Mouse (Mus musculus) kidney, adult 2 months (tissue): ENCODE data around the gene Sec1. TPM values are rescaled to one million over a fixed set of nuclear protein-coding genes. Genes with fewer than 3 reads are reported as not detected.
A peak's percentile ranks its signal among the peaks of the same experiment; 100 is the strongest.

ENCODE experiments used
- DNase-seq: peaks from one replicate; pipeline ENCODE4 v3.0.0; 2021
- H3K27ac ChIP-seq: fragments of 200-500 bp; 2 replicates; pipeline ENCODE4 v1.5.1; 2012; ENCODE audit warnings: low read depth, low read length, control low read depth, inconsistent platforms; ENCODE audit not compliant: insufficient read depth
- H3K27me3 ChIP-seq: fragments of 200-500 bp; replicated peaks from 2 replicates; pipeline ENCODE4 v1.6.1; 2012; ENCODE audit warnings: mild to moderate bottlenecking, moderate library complexity, low read length, inconsistent platforms; ENCODE audit not compliant: control insufficient read depth, insufficient read depth
- H3K36me3 ChIP-seq: fragments of 200-500 bp; 2 replicates; pipeline ENCODE4 v1.6.1; 2012; ENCODE audit warnings: mild to moderate bottlenecking, moderate library complexity, low read length, inconsistent platforms; ENCODE audit not compliant: control insufficient read depth, insufficient read depth
- H3K4me1 ChIP-seq: fragments of 200-500 bp; 2 replicates; pipeline ENCODE4 v1.6.1; 2011; ENCODE audit warnings: low read length; ENCODE audit not compliant: control insufficient read depth, insufficient read depth
- H3K4me3 ChIP-seq: fragments of 200-500 bp; 2 replicates; pipeline ENCODE4 v1.5.1; 2011; ENCODE audit warnings: mild to moderate bottlenecking, low read depth, low read length, control low read depth; ENCODE audit not compliant: insufficient read depth
- CTCF ChIP-seq: fragments of 200-500 bp; conservative IDR thresholded peaks from 2 replicates; pipeline ENCODE4 v1.5.1; 2011; ENCODE audit warnings: low read depth, mild to moderate bottlenecking, control low read depth, low read length, moderate library complexity, mixed read lengths; ENCODE audit not compliant: insufficient read depth, insufficient read length
- POLR2A ChIP-seq: fragments of 200-500 bp; IDR thresholded peaks from one replicate; pipeline ENCODE4 v1.6.1; 2011; ENCODE audit warnings: low read depth, low read length, control low read depth
- WGBS: fragments of 180-500 bp; shearing (Covaris S2); methylation state at CpG from one replicate; pipeline ENCODE4 v1.1.7; 2018; 5-methylcytosine and 5-hydroxymethylcytosine counted together
- polyA plus RNA-seq: library from polyadenylated mRNA; depleted of rRNA; stranded (reverse); fragments of >200 nt; gene quantifications from 2 replicates; pipeline ENCODE4 v1.2.3, GENCODE M21; 2012

Gene Sec1
- polyA plus RNA-seq, 1 experiment: 0.22 TPM

GRCm38 (mm10) chr7:45644183-45644582, 50.0 kb downstream of the Sec1 start:
- no peaks in the 10 kb centered on the region for H3K27me3 ChIP-seq
- no peaks in the 10 kb centered on the region for H3K36me3 ChIP-seq
- TF ChIP-seq POLR2A: no peak
- H3K4me3 ChIP-seq: peak overlapping the region; percentile 16
- H3K4me1 ChIP-seq: no peaks in the 10 kb centered on the region
- WGBS: 21% methylated on average over 18 of the region's 18 CpGs
- peak overlapping the region; percentile 26; the same call in 1 of the 2 replicates for H3K27ac ChIP-seq
- DNase-seq: no peak

GRCm38 (mm10) chr7:45643441-45644178, 50.6 kb downstream of the Sec1 start:
- peak overlapping the region; percentile 26; the same call in 1 of the 2 replicates for H3K27ac ChIP-seq
- WGBS: 15% methylated on average over 28 of the region's 28 CpGs
- peak; percentile 93 for DNase-seq
- H3K4me1 ChIP-seq: no peaks in the 10 kb centered on the region
- peak overlapping the region; percentile 48 for H3K4me3 ChIP-seq
- H3K27me3 ChIP-seq: no peaks in the 10 kb centered on the region
- H3K36me3 ChIP-seq: no peaks in the 10 kb centered on the region
- no peak for TF ChIP-seq CTCF
- TF ChIP-seq POLR2A: no peak

GRCm38 (mm10) chr7:45642503-45643255, 51.5 kb downstream of the Sec1 start:
- Histone ChIP-seq H3K4me3 (peak overlapping the region; percentile 48), H3K36me3 (no peaks in the 10 kb centered on the region), H3K4me1 (no peaks in the 10 kb centered on the region; the same call in 1 of the 2 replicates), H3K27ac (0 out of 2 replicates have a peak overlapping the region, but pooled peaks have one; percentile 10), H3K27me3 (no peaks in the 10 kb centered on the region)
- no peak for DNase-seq
- TF ChIP-seq POLR2A (no peak), CTCF (no peak)
- WGBS: 48% methylated on average over 16 of the region's 16 CpGs

GRCm38 (mm10) chr7:45642083-45642482, 52.1 kb downstream of the Sec1 start:
- WGBS: 69% methylated on average over 5 of the region's 5 CpGs
- no peak for DNase-seq
- TF ChIP-seq CTCF (no peak), POLR2A (no peak)
- Histone ChIP-seq H3K27ac (peak overlapping the region; percentile 24; the same call in 1 of the 2 replicates), H3K27me3 (no peaks in the 10 kb centered on the region), H3K4me1 (no peaks in the 10 kb centered on the region; the same call in 1 of the 2 replicates), H3K36me3 (no peaks in the 10 kb centered on the region), H3K4me3 (peak overlapping the region; percentile 41; the same call in 1 of the 2 replicates)

GRCm38 (mm10) chr7:45641391-45642040, 52.7 kb downstream of the Sec1 start:
- no peaks in the 10 kb centered on the region for H3K27me3 ChIP-seq
- TF ChIP-seq POLR2A (no peak), CTCF (no peak)
- 53% methylated on average over 17 of the region's 17 CpGs for WGBS
- H3K36me3 ChIP-seq: no peaks in the 10 kb centered on the region
- H3K27ac ChIP-seq: peak overlapping the region; percentile 24; the same call in 1 of the 2 replicates
- peak overlapping the region; percentile 41; the same call in 1 of the 2 replicates for H3K4me3 ChIP-seq
- peak; percentile 49 for DNase-seq
- H3K4me1 ChIP-seq: no peaks in the 10 kb centered on the region; the same call in 1 of the 2 replicates

- Histone ChIP-seq H3K27ac (peak overlapping the region; percentile 21; the same call in 1 of the 2 replicates), H3K27me3 (no peaks in the 10 kb centered on the region), H3K36me3 (no peaks in the 10 kb centered on the region), H3K4me1 (no peaks in the 10 kb centered on the region; the same call in 1 of the 2 replicates), H3K4me3 (no peak overlapping the region)
- WGBS: 61% methylated on average over 19 of the region's 19 CpGs
- peak; percentile 52 for DNase-seq
- no peak for TF ChIP-seq CTCF
- TF ChIP-seq POLR2A: no peak
Measured at GRCm38 (mm10) chr7:45640191-45640957, 53.8 kb downstream of the Sec1 start.
